Mouse (Mus musculus) hindbrain, embryonic 10.5 days (tissue): ENCODE results near the gene Myh10. TPM values are rescaled to one million over a fixed set of nuclear protein-coding genes. Genes with fewer than 3 reads are reported as not detected.

Experiments
- DNase-seq: peaks from one replicate; pipeline ENCODE4 v3.0.0-alpha.2; 2017; ENCODE audit warnings: low spot score
- H3K27ac ChIP-seq: fragments of 300-500 bp; sonication (generic); 2 replicates; pipeline ENCODE4 v1.5.1; 2016; ENCODE audit warnings: mild to moderate bottlenecking, moderate library complexity
- H3K27me3 ChIP-seq: fragments of 300-500 bp; sonication (generic); 2 replicates; pipeline ENCODE4 v1.6.1; 2016; ENCODE audit warnings: mild to moderate bottlenecking; ENCODE audit not compliant: poor library complexity, insufficient read depth, severe bottlenecking
- H3K36me3 ChIP-seq: fragments of 300-500 bp; sonication (generic); 2 replicates; pipeline ENCODE4 v1.6.1; 2016; ENCODE audit warnings: mild to moderate bottlenecking, moderate library complexity
- H3K4me1 ChIP-seq: fragments of 300-500 bp; sonication (generic); replicated peaks from 2 replicates; pipeline ENCODE4 v1.6.1; 2016; ENCODE audit warnings: mild to moderate bottlenecking
- H3K4me3 ChIP-seq: fragments of 300-500 bp; sonication (generic); 2 replicates; pipeline ENCODE4 v1.5.1; 2016; ENCODE audit warnings: mild to moderate bottlenecking, moderate library complexity
- H3K9me3 ChIP-seq: fragments of 300-500 bp; sonication (generic); 2 replicates; pipeline ENCODE4 v1.6.1; 2016; ENCODE audit warnings: mild to moderate bottlenecking, moderate library complexity
- WGBS: fragments of 180-500 bp; shearing (Covaris S2); methylation state at CpG from one replicate; pipeline ENCODE4 v1.1.7; 2016; 5-methylcytosine and 5-hydroxymethylcytosine counted together
- polyA plus RNA-seq: library from polyadenylated mRNA; unstranded; fragments of >200 nt; fragmentation: Nextera tagmentation; extraction: Ambion mirVana; gene quantifications from 2 replicates; pipeline ENCODE4 v1.2.1, GENCODE M21; 2016

The Myh10 gene
- 111 and 143 TPM in 2 replicates for polyA plus RNA-seq

DNA sequence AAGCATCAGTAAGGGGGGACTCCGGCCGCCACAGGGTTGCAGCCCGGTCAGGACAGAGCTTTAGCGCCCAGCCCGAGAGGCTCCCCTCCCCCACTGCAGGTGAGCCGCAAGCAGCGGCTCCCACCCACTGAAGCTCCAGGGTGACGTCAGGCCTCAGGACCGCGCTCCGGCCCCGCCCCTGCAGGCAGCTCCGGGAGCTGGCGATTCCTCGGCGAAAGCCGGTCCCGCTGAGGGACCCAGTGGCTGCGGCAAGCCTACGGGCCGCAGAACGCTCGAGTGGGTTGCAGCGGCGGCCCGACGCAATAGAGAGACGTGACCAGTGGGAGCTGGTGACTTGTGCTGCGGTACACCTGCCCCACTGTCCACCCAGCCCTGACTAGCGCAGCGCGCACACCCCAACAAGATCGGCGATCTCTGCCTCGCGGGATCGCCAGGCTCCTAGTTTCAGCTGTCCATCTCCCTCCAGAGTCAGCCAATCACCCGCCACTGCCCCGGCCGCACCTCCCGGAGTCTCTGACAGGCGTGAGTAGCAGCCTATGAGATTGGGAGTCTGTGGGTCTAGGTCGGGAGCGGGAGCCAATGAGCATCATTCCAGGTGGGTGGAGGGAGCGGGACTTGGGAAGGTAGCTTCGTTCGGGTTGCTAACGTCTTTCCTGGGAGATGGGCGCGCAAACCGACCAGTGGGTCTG is at the start of gene Myh10:
Gene Myh10 (plus strand): TSS at position 239 of the 689 bp plus-strand sequence.
- Histone ChIP-seq H3K27ac (peak within 1 kb of the TSS; percentile 98), H3K9me3 (no peaks in the 10 kb centered on the region), H3K36me3 (peaks cover 3% of the 10 kb centered on the region; the same call in 1 of the 2 replicates), H3K4me3 (peak within 1 kb of the TSS; percentile 93), H3K4me1 (peaks cover 33% of the 10 kb centered on the region), H3K27me3 (no peaks in the 10 kb centered on the region)
- peak; percentile 100 for DNase-seq
- WGBS = under 1% methylated on average over 51 of the region's 51 CpGs

DNA sequence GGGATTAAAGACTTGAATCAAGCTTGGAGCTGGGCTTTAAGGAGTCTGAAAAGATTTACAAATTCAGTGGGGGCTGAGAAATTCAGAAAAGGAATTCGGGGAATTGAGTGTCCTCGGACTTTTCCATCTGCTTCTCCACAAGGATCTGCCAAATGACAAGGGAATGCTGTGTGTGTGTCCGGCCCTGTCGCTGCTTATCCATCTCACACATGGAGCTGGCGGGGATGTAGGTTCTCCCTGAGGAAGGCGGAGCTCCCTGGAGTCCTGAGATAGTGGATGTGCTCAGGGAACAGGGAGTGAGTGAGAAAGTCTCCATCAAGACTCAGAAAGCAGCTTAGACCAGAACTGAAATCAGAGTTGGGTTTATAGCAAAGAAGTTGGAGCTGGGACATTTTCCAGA is 46.6 kb upstream of the Myh10 start:
- 0 out of 2 replicates have a peak, but pooled peaks cover 4% of the 10 kb centered on the region for H3K9me3 ChIP-seq
- DNase-seq = no peak
- H3K36me3 ChIP-seq = no peaks in the 10 kb centered on the region
- no peaks in the 10 kb centered on the region for H3K27me3 ChIP-seq
- WGBS = 61% methylated on average over 6 of the region's 6 CpGs
- peaks cover 12% of the 10 kb centered on the region for H3K4me1 ChIP-seq
- H3K4me3 ChIP-seq = no peak overlapping the region
- no peak overlapping the region for H3K27ac ChIP-seq

DNA sequence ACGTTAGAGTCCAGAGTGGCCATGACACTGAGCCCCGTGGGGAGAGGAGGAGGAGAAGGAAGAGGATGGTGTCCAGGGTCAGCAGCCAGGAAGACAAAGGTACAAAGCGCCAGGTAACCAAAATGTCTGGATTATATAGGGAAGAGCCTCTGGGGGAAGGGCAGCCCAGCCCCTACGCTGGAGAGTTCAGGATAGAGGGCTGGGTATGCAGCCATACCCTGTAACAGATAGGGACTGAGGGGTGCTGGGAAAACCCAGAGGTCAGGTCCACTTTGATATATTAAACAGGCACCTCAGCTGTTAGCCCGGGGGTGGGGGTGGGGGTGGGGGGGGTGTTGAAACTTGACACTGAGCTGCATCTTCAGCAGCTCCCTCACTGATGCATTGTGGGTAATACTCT is 43.6 kb upstream of the Myh10 start:
- Histone ChIP-seq H3K36me3 (no peaks in the 10 kb centered on the region), H3K27ac (no peak overlapping the region), H3K27me3 (no peaks in the 10 kb centered on the region), H3K4me1 (peaks cover 12% of the 10 kb centered on the region), H3K4me3 (no peak overlapping the region), H3K9me3 (no peaks in the 10 kb centered on the region)
- WGBS = 66% methylated on average over 5 of the region's 5 CpGs
- DNase-seq = no peak

DNA sequence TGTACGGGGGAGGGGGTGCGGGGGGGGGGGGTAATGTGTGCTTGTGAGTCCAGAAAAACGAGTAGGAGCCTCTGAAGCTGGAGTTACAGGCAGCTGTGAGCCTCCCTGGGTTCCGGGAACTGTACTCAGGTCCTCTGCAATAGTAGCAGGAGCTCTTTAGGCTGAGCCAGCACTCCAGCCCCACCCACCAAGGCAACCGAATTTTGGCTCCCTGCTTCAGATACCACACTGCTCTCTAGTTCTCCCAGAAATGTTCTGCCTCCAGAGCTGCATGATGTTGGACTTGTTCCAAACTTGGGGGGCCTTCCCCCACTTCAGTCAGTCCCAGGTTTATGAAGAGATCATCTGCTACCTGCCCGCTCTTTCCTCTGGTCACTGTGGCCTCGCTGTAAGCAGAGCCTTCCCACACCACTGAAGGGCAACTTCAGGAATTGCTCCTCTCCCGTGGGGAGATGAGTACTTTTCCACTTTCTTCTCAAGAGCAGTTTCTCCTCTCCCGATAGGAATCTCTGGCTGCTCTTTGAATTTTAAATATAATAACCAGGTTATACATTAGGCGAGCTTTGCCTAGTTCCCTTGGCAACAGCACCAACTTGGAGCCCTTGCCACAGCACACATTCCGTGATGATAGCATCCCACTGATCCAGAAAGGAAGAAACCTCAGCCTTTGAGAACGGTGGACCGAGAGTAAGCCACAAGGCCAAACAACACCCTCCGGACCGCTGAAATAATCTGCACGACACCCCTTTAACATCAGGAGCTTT is 42.8 kb upstream of the Myh10 start:
- 77% methylated on average over 16 of the region's 16 CpGs for WGBS
- Histone ChIP-seq H3K36me3 (no peaks in the 10 kb centered on the region), H3K9me3 (no peaks in the 10 kb centered on the region), H3K27me3 (no peaks in the 10 kb centered on the region), H3K27ac (no peak overlapping the region), H3K4me3 (no peak overlapping the region), H3K4me1 (peaks cover 12% of the 10 kb centered on the region)
- no peak for DNase-seq

DNA sequence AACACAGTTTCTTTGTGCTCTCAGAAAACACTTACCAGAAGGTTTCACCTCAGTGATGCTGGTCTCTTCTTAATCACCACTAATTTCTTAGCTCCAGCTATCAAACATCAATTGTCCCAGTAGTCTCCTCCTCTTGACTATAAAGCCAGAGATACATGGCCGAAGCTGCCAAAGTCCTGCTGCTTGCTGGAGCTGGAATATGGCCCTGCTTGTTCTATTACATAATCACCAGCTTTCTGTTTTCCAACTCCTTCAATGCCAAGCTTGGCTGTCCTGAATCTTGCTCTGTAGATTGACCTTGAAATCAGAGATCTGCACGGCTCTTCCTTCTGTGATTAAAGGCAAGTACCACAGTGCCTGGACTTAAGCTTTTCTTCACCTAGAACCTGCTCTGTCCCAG is 39.8 kb upstream of the Myh10 start:
- Histone ChIP-seq H3K27me3 (no peaks in the 10 kb centered on the region), H3K36me3 (no peaks in the 10 kb centered on the region), H3K4me1 (peaks cover 8% of the 10 kb centered on the region), H3K4me3 (no peak overlapping the region), H3K27ac (no peak overlapping the region), H3K9me3 (no peaks in the 10 kb centered on the region)
- WGBS = 91% methylated on average over 2 of the region's 2 CpGs
- DNase-seq = no peak

DNA sequence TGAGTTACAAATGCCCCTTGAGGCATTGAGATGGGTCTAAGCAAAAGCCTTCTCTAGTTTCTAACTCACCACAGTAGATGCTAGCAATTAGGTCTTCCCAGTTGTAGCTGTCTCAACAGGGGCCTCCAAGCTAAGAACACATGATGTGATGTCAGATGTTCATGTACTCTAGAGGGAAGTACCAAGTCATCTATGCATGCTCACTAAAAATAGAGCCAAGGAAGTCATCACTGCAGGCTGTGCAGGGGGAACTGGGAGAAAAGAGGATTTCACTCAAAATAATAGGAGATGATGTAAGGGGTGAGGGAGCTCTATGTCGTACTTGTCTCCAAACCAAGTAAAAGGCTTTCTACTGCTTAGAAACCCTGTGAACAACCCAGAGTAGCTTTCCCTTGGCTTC is 35.8 kb upstream of the Myh10 start:
- H3K27me3 ChIP-seq = no peaks in the 10 kb centered on the region
- no peaks in the 10 kb centered on the region for H3K4me1 ChIP-seq
- 87% methylated on average over 1 of the region's 1 CpGs for WGBS
- no peak overlapping the region for H3K4me3 ChIP-seq
- no peaks in the 10 kb centered on the region for H3K36me3 ChIP-seq
- DNase-seq = no peak
- no peak overlapping the region for H3K27ac ChIP-seq
- H3K9me3 ChIP-seq = no peaks in the 10 kb centered on the region

DNA sequence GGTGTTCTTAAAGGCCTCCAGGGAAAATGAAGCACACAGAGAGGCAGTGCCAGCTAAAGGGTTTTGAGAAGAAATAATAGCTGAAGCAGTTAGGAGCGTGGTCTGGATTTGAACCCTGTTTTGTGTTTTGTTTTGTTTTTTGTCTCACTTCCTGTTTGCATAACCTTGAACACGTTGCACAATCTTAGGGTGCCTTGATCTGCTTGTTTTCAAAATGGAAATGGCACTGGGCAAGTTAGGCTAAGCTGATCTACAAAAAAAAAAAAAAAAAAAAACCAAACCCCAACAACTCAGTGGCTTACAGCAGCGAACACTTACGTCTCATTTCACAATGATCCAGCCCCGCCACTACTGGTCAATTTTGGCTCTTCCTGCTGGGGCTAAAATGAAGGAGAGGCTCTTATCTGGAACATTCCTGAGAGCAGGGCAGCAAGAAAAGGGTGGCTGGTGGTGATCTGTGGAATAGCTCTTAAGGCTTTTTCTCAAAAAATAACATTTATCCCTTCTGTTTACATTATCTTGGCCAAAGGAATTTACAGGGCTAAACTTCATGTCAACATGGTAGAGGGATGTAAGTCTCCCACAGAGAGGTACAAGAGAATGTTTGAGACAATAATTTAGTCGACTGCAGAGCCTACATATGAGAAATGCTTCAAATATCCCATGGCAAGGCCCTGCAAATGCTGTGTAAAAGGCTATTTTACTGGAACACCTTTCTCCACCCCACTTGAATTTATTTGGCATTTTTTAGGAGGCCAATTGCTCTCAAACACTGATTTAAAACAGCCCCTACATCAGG is 34.3 kb upstream of the Myh10 start:
- Histone ChIP-seq H3K4me3 (no peak overlapping the region), H3K4me1 (no peaks in the 10 kb centered on the region), H3K27ac (no peak overlapping the region), H3K9me3 (no peaks in the 10 kb centered on the region), H3K27me3 (no peaks in the 10 kb centered on the region), H3K36me3 (no peaks in the 10 kb centered on the region)
- 56% methylated on average over 6 of the region's 6 CpGs for WGBS
- DNase-seq = no peak

DNA sequence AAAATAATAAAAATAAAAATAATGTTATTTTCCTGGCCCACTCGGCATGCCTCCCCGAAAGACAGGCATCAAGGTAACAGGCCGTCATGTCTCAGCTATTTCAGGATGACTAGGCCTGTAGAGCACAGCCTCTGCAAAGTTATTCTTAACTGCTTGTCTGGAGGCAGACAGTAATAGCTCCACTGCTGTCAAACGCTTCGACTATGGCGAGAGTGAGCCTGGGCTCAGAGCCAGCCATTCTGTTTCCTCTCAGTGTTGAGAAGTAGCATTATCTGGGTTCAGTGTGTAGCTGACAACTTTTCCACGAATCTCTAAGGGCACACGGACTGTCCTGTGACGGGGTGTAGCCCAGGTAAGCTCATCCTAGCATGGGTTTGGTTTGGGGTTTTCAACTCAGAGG is 33.5 kb upstream of the Myh10 start:
- 83% methylated on average over 9 of the region's 9 CpGs for WGBS
- H3K9me3 ChIP-seq = no peaks in the 10 kb centered on the region
- H3K4me3 ChIP-seq = no peak overlapping the region
- no peaks in the 10 kb centered on the region for H3K36me3 ChIP-seq
- H3K27me3 ChIP-seq = no peaks in the 10 kb centered on the region
- no peak for DNase-seq
- H3K27ac ChIP-seq = no peak overlapping the region
- H3K4me1 ChIP-seq = no peaks in the 10 kb centered on the region

DNA sequence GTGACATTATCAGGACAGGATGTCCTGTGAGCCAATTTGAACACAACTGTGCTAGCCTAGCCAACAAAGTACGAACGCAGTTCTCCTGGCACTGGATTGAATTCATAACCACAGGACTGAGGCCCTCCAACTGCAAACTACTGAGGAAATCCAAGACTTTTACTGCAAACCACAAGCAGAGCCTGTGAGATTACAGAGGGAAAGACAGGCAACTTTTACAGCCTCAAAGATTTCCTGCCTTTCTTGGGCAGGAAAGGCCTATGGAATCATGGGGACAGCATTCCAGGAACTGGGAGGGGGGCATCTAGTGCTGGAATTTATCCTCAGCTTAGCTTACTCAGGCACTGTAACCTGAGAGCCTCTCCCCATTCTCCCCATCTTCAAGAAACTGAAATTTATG is 26.0 kb upstream of the Myh10 start:
- Histone ChIP-seq H3K27ac (no peak overlapping the region; the same call in 1 of the 2 replicates), H3K27me3 (no peaks in the 10 kb centered on the region), H3K4me3 (no peak overlapping the region), H3K9me3 (0 out of 2 replicates have a peak, but pooled peaks cover 5% of the 10 kb centered on the region), H3K4me1 (peaks cover 3% of the 10 kb centered on the region; the same call in 1 of the 2 replicates), H3K36me3 (no peaks in the 10 kb centered on the region)
- DNase-seq = no peak
- WGBS = 87% methylated on average over 2 of the region's 2 CpGs

DNA sequence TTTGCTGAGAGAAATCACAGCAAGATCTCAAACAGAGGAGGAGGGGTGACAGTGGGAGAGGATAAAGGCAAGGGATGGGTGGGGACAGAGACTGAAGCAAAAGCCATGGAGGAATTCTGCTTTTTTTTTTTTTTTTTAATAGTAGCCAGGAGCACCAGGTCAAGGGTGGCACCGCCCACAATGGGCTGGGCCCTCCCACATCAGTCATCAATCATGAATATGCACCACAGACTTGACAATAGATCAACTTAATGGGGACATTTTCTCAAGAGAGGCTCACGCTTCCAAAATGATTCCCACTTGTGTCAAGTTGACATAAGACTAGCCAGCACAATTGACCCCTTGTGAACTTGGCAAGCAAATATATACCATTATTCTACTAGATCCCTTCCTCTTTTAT is 25.1 kb upstream of the Myh10 start:
- H3K27me3 ChIP-seq = no peaks in the 10 kb centered on the region
- WGBS = 34% methylated on average over 2 of the region's 2 CpGs
- DNase-seq = no peak
- H3K9me3 ChIP-seq = 0 out of 2 replicates have a peak, but pooled peaks cover 5% of the 10 kb centered on the region
- H3K36me3 ChIP-seq = no peaks in the 10 kb centered on the region
- no peak overlapping the region for H3K27ac ChIP-seq
- peaks cover 3% of the 10 kb centered on the region; the same call in 1 of the 2 replicates for H3K4me1 ChIP-seq
- H3K4me3 ChIP-seq = no peak overlapping the region

DNA sequence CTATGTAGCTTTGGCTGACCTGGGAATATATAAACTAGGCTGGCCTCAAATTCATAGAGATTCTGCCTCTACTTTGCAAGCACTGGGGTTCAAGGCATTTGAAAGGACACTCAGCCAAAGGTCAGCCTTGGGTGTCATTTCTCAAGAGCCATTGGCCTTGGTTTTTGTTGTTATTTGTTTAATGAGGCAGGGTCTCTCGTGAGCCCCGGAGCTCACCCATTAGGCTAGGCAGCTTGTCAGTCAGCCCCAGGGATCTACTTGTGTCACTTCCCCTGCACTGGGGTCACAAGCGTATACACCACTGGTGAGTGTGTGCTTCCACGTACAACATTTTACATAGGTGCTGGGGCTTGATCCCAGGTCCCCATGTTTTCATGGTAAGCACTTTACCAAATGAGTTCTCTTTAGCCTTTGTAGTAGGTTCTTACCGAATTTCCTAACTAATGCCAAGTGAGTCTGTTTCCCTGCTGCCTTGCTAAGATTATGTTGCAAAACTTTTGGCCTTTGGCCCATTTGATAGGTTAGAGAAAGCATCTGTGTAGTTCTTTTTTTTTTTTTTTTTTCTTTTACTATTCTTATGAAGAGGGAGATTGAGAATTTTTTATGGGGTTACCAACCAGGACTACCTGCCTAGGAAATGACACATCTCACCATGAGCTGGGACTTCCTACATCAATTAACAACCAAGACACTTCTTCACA is 18.9 kb upstream of the Myh10 start:
- H3K36me3 ChIP-seq = no peaks in the 10 kb centered on the region
- no peaks in the 10 kb centered on the region for H3K27me3 ChIP-seq
- 0 out of 2 replicates have a peak, but pooled peaks cover 5% of the 10 kb centered on the region for H3K9me3 ChIP-seq
- DNase-seq = no peak
- H3K4me1 ChIP-seq = no peaks in the 10 kb centered on the region
- H3K27ac ChIP-seq = no peak overlapping the region
- H3K4me3 ChIP-seq = no peak overlapping the region
- 72% methylated on average over 5 of the region's 5 CpGs for WGBS

DNA sequence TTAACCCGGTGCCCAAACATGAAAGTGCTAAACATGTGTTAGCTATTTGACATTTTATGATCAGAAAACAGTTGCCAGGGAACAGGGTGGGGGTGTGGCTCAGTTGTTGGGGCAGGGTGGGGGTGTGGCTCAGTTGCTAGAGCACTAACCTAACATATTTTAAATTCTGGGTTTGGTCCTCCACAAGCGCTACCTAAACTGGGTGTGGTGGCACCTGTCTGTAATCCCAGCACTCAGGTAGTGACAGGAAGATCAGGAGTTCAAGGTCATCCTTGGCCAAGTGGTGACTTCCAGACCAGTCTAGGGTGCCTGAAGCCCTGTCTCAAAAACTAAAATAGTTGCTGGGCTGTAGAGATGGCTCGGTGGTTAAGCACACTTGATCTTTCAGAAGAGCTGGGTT is 17.3 kb upstream of the Myh10 start:
- H3K4me1 ChIP-seq = no peaks in the 10 kb centered on the region
- no peak for DNase-seq
- no peaks in the 10 kb centered on the region for H3K9me3 ChIP-seq
- H3K27ac ChIP-seq = no peak overlapping the region
- no peaks in the 10 kb centered on the region for H3K36me3 ChIP-seq
- H3K4me3 ChIP-seq = no peak overlapping the region
- 84% methylated on average over 3 of the region's 3 CpGs for WGBS
- H3K27me3 ChIP-seq = no peaks in the 10 kb centered on the region
